Mouse (Mus musculus): ENCODE measurements around the gene Lca5.

- TF ChIP-seq POLR2A (IDR thresholded peaks at IDR 0.05; ENCODE audit: low read depth, low read length) (no peak), CTCF (IDR thresholded peaks at IDR 0.05; ENCODE audit: borderline replicate concordance, insufficient read depth, low read length) (no peak)
Measured at GRCm38 (mm10) chr9:83488491-83489210, 47.7 kb upstream of the Lca5 start.
